Mouse (Mus musculus) ES-Bruce4 (cell line): Measurements from ENCODE around the gene Ccm2. TPM values are rescaled to one million over a fixed set of nuclear protein-coding genes. Genes with fewer than 3 reads are reported as not detected.

ENCODE experiments used
- H3K27ac ChIP-seq: 2 replicates; pipeline ENCODE4 v1.5.1; 2012; ENCODE audit warnings: low read length, inconsistent platforms; ENCODE audit not compliant: insufficient read depth
- H3K27me3 ChIP-seq: 2 replicates; pipeline ENCODE4 v1.6.1; 2012; ENCODE audit warnings: mild to moderate bottlenecking, low read length, inconsistent platforms; ENCODE audit not compliant: control insufficient read depth, poor library complexity, insufficient read depth, severe bottlenecking
- H3K36me3 ChIP-seq: 2 replicates; pipeline ENCODE4 v1.6.1; 2012; ENCODE audit warnings: inconsistent platforms, mild to moderate bottlenecking, low read length, moderate library complexity; ENCODE audit not compliant: control insufficient read depth, poor library complexity, insufficient read depth, severe bottlenecking
- H3K4me1 ChIP-seq: one replicate; pipeline ENCODE4 v1.8.1; 2011; ENCODE audit warnings: low read length; ENCODE audit not compliant: control insufficient read depth, insufficient read depth
- H3K4me3 ChIP-seq: 2 replicates; pipeline ENCODE4 v1.5.1; 2011; ENCODE audit warnings: low read depth, mild to moderate bottlenecking, low read length
- H3K9ac ChIP-seq: 2 replicates; pipeline ENCODE4 v1.6.1; 2012; ENCODE audit warnings: low read depth, mild to moderate bottlenecking, inconsistent platforms; ENCODE audit not compliant: poor library complexity, severe bottlenecking
- H3K9me3 ChIP-seq: replicated peaks from 2 replicates; pipeline ENCODE4 v1.6.1; 2012; ENCODE audit warnings: mild to moderate bottlenecking, low read length, inconsistent platforms; ENCODE audit not compliant: control insufficient read depth, poor library complexity, insufficient read depth, severe bottlenecking
- CTCF ChIP-seq: IDR thresholded peaks from one replicate; pipeline ENCODE4 v1.8.1; 2011; ENCODE audit warnings: low read depth, low read length
- EP300 ChIP-seq: IDR thresholded peaks from 2 replicates; pipeline ENCODE4 v1.6.1; 2011; ENCODE audit warnings: low read depth, low read length; ENCODE audit not compliant: insufficient read depth
- POLR2A ChIP-seq: IDR thresholded peaks from one replicate; pipeline ENCODE4 v1.8.1; 2011; ENCODE audit warnings: low read length; ENCODE audit not compliant: insufficient read depth
- polyA plus RNA-seq: library from polyadenylated mRNA; stranded (reverse); fragments of >200 nt; gene quantifications from 2 replicates; pipeline ENCODE4 v1.2.4, GENCODE M21; 2011; ENCODE audit warnings: low read depth; ENCODE audit not compliant: missing spikeins, insufficient read depth, insufficient read length

Ccm2 gene
- polyA plus RNA-seq, 1 experiment: 36.5 TPM

- Histone ChIP-seq H3K9me3 (no peaks in the 10 kb centered on the region), H3K4me3 (no peak overlapping the region), H3K27me3 (no peaks in the 10 kb centered on the region), H3K9ac (no peak overlapping the region), H3K27ac (no peak overlapping the region), H3K4me1 (no peaks in the 10 kb centered on the region), H3K36me3 (no peaks in the 10 kb centered on the region)
- no peak for TF ChIP-seq CTCF
- no peak for TF ChIP-seq EP300
- no peak for TF ChIP-seq POLR2A
These were observed 43.2 kb downstream of the Ccm2 start for GRCm38 (mm10) chr11:6589838-6590237.

- Histone ChIP-seq H3K4me3 (no peak overlapping the region), H3K9ac (no peak overlapping the region), H3K27ac (no peak overlapping the region), H3K27me3 (no peaks in the 10 kb centered on the region), H3K9me3 (no peaks in the 10 kb centered on the region), H3K4me1 (no peaks in the 10 kb centered on the region), H3K36me3 (0 out of 2 replicates have a peak, but pooled peaks cover 2% of the 10 kb centered on the region)
- TF ChIP-seq EP300 (no peak), CTCF (no peak), POLR2A (no peak)
These were observed 44.4 kb downstream of the Ccm2 start for GRCm38 (mm10) chr11:6590933-6591675.

DNA sequence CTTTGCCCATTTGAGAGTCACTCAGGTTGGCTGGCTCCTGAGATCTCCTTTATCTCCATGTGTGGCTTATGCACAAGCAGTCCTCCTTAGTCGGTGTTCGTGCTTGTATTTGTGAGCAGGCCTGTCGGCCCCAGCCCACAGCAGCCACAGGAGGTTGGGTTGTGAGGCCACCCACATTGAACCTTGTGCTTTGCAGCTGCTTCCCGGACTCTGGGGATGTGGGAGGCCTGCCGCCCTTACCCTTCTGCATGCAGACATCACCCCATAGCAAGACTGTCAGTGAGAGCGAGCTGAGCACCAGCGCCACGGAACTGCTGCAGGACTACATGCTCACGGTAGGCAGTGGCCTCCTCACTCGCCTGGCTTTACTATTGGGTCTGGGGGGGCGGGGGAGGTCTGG, 46.7 kb downstream of the Ccm2 start:
- H3K4me1 ChIP-seq: no peaks in the 10 kb centered on the region
- no peak overlapping the region for H3K4me3 ChIP-seq
- H3K9me3 ChIP-seq: no peaks in the 10 kb centered on the region
- no peak overlapping the region for H3K27ac ChIP-seq
- no peak overlapping the region for H3K9ac ChIP-seq
- TF ChIP-seq EP300: no peak
- TF ChIP-seq POLR2A: no peak
- TF ChIP-seq CTCF: no peak
- no peaks in the 10 kb centered on the region for H3K27me3 ChIP-seq
- 0 out of 2 replicates have a peak, but pooled peaks cover 6% of the 10 kb centered on the region for H3K36me3 ChIP-seq

DNA sequence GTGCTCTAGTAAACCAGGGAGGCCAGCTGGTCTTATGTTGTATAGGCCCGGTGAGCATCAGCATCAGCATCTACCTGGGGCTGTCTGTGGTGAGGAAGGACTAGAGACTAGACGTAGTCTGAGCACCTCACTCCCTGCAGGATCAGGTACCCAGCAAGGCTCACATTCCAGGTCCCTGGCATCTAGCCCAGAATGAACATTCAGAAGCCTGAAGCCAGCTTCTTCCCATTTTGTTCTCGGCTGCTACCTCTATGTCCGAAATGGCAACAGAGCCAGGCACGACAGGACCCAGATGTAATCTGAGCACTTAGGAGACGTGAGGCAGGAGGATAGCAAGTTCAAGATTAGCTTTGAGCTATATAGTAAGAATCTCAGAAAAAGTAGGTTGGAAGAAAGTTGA, 48.2 kb downstream of the Ccm2 start:
- TF ChIP-seq EP300: no peak
- no peak for TF ChIP-seq POLR2A
- no peak for TF ChIP-seq CTCF
- Histone ChIP-seq H3K27me3 (no peaks in the 10 kb centered on the region), H3K9me3 (no peaks in the 10 kb centered on the region), H3K4me1 (no peaks in the 10 kb centered on the region), H3K27ac (no peak overlapping the region), H3K36me3 (0 out of 2 replicates have a peak, but pooled peaks cover 6% of the 10 kb centered on the region), H3K4me3 (no peak overlapping the region), H3K9ac (no peak overlapping the region)

- H3K36me3 ChIP-seq: 0 out of 2 replicates have a peak, but pooled peaks cover 6% of the 10 kb centered on the region
- H3K9me3 ChIP-seq: no peaks in the 10 kb centered on the region
- no peak overlapping the region for H3K4me3 ChIP-seq
- H3K9ac ChIP-seq: no peak overlapping the region
- H3K27me3 ChIP-seq: no peaks in the 10 kb centered on the region
- no peak overlapping the region for H3K27ac ChIP-seq
- no peaks in the 10 kb centered on the region for H3K4me1 ChIP-seq
- TF ChIP-seq CTCF (no peak), EP300 (no peak), POLR2A (no peak)
These were observed 48.7 kb downstream of the Ccm2 start for GRCm38 (mm10) chr11:6595339-6595738.

DNA sequence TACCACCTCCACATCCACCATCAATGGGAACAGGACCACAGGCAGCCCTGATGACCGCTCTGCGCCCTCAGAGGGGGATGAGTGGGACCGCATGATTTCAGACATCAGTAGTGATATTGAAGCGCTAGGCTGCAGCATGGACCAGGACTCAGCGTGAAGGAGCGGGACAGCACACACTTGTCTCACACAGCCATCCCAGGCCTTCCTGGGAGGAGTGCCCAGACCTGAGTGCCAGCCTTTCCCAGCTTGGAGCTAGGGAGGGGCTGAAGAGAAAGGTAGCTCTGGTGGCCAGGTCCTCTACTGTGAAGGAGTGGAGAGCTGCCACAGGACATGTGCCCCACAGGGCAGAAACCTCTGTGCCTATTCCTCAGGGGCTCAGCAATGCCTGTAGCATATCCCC, 49.5 kb downstream of the Ccm2 start:
- Histone ChIP-seq H3K9me3 (no peaks in the 10 kb centered on the region), H3K4me3 (no peak overlapping the region), H3K27ac (no peak overlapping the region), H3K9ac (no peak overlapping the region), H3K36me3 (0 out of 2 replicates have a peak, but pooled peaks cover 6% of the 10 kb centered on the region), H3K27me3 (no peaks in the 10 kb centered on the region), H3K4me1 (no peaks in the 10 kb centered on the region)
- no peak for TF ChIP-seq EP300
- no peak for TF ChIP-seq CTCF
- no peak for TF ChIP-seq POLR2A
